Mouse (Mus musculus) right cerebral cortex, postnatal 10 days (tissue): Measurements from ENCODE around the gene Tcaf3.
A peak's percentile ranks its signal among the peaks of the same experiment; 100 is the strongest.

Experiments used
- DNase-seq, 2 experiments: peaks; one replicate each; pipeline ENCODE4 v3.0.0; 2021; ENCODE audit warnings: low spot score in 2 of 2

Gene Tcaf3

GRCm38 (mm10) chr6:42597592-42597991, at the start of gene Tcaf3:
TSS of gene Tcaf3 (minus strand) at chr6:42597692.
- no peak for DNase-seq

GRCm38 (mm10) chr6:42644912-42645549, 47.5 kb upstream of the Tcaf3 start, which contains the start of gene Tcaf2:
TSS of gene Tcaf2 (minus strand) at chr6:42645254.
- DNase-seq: peak; percentile 60 to 65

GRCm38 (mm10) chr6:42634393-42634792, 36.9 kb upstream of the Tcaf3 start:
- no peak for DNase-seq

GRCm38 (mm10) chr6:42631395-42631794, 33.9 kb upstream of the Tcaf3 start:
- DNase-seq: no peak

- no peak for DNase-seq
Observed at GRCm38 (mm10) chr6:42616904-42617303, 19.4 kb upstream of the Tcaf3 start.

- no peak for DNase-seq
Observed at GRCm38 (mm10) chr6:42612218-42612617, 14.7 kb upstream of the Tcaf3 start.

GRCm38 (mm10) chr6:42610954-42611522, 13.5 kb upstream of the Tcaf3 start:
- no peak for DNase-seq

- no peak for DNase-seq
Observed at GRCm38 (mm10) chr6:42593138-42593882, 4.2 kb downstream of the Tcaf3 start.

- no peak for DNase-seq
Observed at GRCm38 (mm10) chr6:42586569-42586968, 10.9 kb downstream of the Tcaf3 start.

- DNase-seq: peak; percentile 42 to 79
Observed at GRCm38 (mm10) chr6:42583488-42583872, 14.0 kb downstream of the Tcaf3 start.

GRCm38 (mm10) chr6:42582741-42583487, 14.6 kb downstream of the Tcaf3 start:
- no peak for DNase-seq

- DNase-seq: no peak
Observed at GRCm38 (mm10) chr6:42578678-42579077, 18.8 kb downstream of the Tcaf3 start.

- no peak for DNase-seq
Observed at GRCm38 (mm10) chr6:42577433-42577832, 20.1 kb downstream of the Tcaf3 start.

GRCm38 (mm10) chr6:42568205-42568604, 29.3 kb downstream of the Tcaf3 start:
- DNase-seq: no peak

- no peak for DNase-seq
Observed at GRCm38 (mm10) chr6:42566076-42566598, 31.4 kb downstream of the Tcaf3 start.

- no peak for DNase-seq
Observed at GRCm38 (mm10) chr6:42562280-42562679, 35.2 kb downstream of the Tcaf3 start.

GRCm38 (mm10) chr6:42560885-42561284, 36.6 kb downstream of the Tcaf3 start:
- DNase-seq: no peak

GRCm38 (mm10) chr6:42558641-42559040, 38.9 kb downstream of the Tcaf3 start:
- no peak for DNase-seq

- DNase-seq: no peak
Observed at GRCm38 (mm10) chr6:42547461-42547860, 50.0 kb downstream of the Tcaf3 start, which contains the start of gene Olfr455. TSS of gene Olfr455 (minus strand) at chr6:42547587.

GRCm38 (mm10) chr6:42546180-42546579, 51.3 kb downstream of the Tcaf3 start:
- no peak for DNase-seq

GRCm38 (mm10) chr6:42545451-42545885, 52.0 kb downstream of the Tcaf3 start:
- DNase-seq: no peak

- DNase-seq: no peak
Observed at GRCm38 (mm10) chr6:42544846-42545245, 52.6 kb downstream of the Tcaf3 start.
